Mouse (Mus musculus): ENCODE measurements around the gene H2-T23.

H2-T23 gene

GRCm38 (mm10) chr17:36001121-36001897, 31.3 kb downstream of the H2-T23 start:
- ChIA-PET POLR2A (interaction anchor here in 3 of 4 experiments (0.6 to 5.1 kb wide), 7 partner anchors 15 to 501 kb away, joined by 3 to 29 read pairs (median 6); partner anchors contain the start of gene H2-T24 (in 2 of the 3)), CTCF (interaction anchor here in 1 of 4 experiments (0.7 to 1.1 kb wide), 3 partner anchors 15 to 113 kb away, joined by 3 to 4 read pairs (median 4); no protein-coding TSS in a partner anchor)

GRCm38 (mm10) chr17:36000349-36000748, 32.3 kb downstream of the H2-T23 start:
- ChIA-PET CTCF (interaction anchor here in 2 of 4 experiments (0.7 to 1.1 kb wide), 4 partner anchors 12 to 110 kb away, joined by 3 to 7 read pairs (median 4); no protein-coding TSS in a partner anchor), POLR2A (interaction anchor here in 2 of 4 experiments (0.7 to 1.9 kb wide), 5 partner anchors 20 to 85 kb away, joined by 3 to 8 read pairs (median 3); partner anchors contain the start of gene H2-T24 (in 2 of the 2))

- POLR2A ChIA-PET = interaction anchor here in 1 of 4 experiments (3.3 kb wide), 1 partner anchor 61 kb away, joined by 15 read pairs; no protein-coding TSS in a partner anchor
- CTCF ChIA-PET = interaction anchor here in 2 of 4 experiments (0.6 to 4.1 kb wide), 2 partner anchors 61 to 278 kb away, joined by 5 to 43 read pairs; no protein-coding TSS in a partner anchor
Measured at GRCm38 (mm10) chr17:35999356-35999755, 33.3 kb downstream of the H2-T23 start.

- ChIA-PET CTCF (interaction anchor here in 2 of 4 experiments (0.6 to 4.1 kb wide), 3 partner anchors 62 to 278 kb away, joined by 5 to 43 read pairs (median 15); no protein-coding TSS in a partner anchor), POLR2A (interaction anchor here in 1 of 4 experiments (3.3 kb wide), 1 partner anchor 60 kb away, joined by 15 read pairs; no protein-coding TSS in a partner anchor)
Measured at GRCm38 (mm10) chr17:35998545-35999305, 33.9 kb downstream of the H2-T23 start.

GRCm38 (mm10) chr17:35997713-35998510, 34.7 kb downstream of the H2-T23 start:
- POLR2A ChIA-PET = interaction anchor here in 3 of 4 experiments (0.6 to 3.3 kb wide), 14 partner anchors 11 to 250 kb away, joined by 3 to 15 read pairs (median 4); partner anchors contain the start of gene H2-T24 (in 1 of the 3)
- CTCF ChIA-PET = interaction anchor here (0.6 to 4.1 kb wide), 27 partner anchors 23 to 1003 kb away, joined by 3 to 43 read pairs (median 4); partner anchors contain the start of genes H2-T23 (in 1 of the 4), H2-T24 (in 1 of the 4), Ier3 (in 1 of the 4) and Zfp57 (in 1 of the 4)

- ChIA-PET CTCF (interaction anchor here (0.5 to 4.1 kb wide), 55 partner anchors 8 to 1031 kb away, joined by 3 to 43 read pairs (median 4); partner anchors contain the start of genes H2-T24 (in 2 of the 4), H2-T23 (in 1 of the 4), Ier3 (in 1 of the 4) and Mrps18b (in 1 of the 4)), POLR2A (interaction anchor here in 3 of 4 experiments (0.6 to 3.3 kb wide), 18 partner anchors 17 to 790 kb away, joined by 3 to 15 read pairs (median 4); partner anchors contain the start of genes Gnl1 (in 1 of the 3), H2-T24 (in 1 of the 3), Prr3 (in 1 of the 3) and Trim39 (in 1 of the 3))
Measured at GRCm38 (mm10) chr17:35996949-35997348, 35.7 kb downstream of the H2-T23 start.

GRCm38 (mm10) chr17:35994879-35995240, 37.8 kb downstream of the H2-T23 start:
- POLR2A ChIA-PET = interaction anchor here (0.8 to 5.3 kb wide), 26 partner anchors 9 to 273 kb away, joined by 3 to 60 read pairs (median 5); partner anchors contain the start of genes Gnl1 (in 2 of the 4), Prr3 (in 2 of the 4), Abcf1 (in 1 of the 4) and H2-T24 (in 1 of the 4)
- CTCF ChIA-PET = interaction anchor here (0.6 to 4.6 kb wide), 21 partner anchors 8 to 362 kb away, joined by 3 to 67 read pairs (median 7); partner anchors contain the start of genes Dhx16 (in 1 of the 4), Flot1 (in 1 of the 4), Gnl1 (in 1 of the 4) and H2-T24 (in 1 of the 4)

GRCm38 (mm10) chr17:35994175-35994878, 38.3 kb downstream of the H2-T23 start:
- ChIA-PET POLR2A (interaction anchor here (0.6 to 5.3 kb wide), 60 partner anchors 8 to 410 kb away, joined by 3 to 60 read pairs (median 4); partner anchors contain the start of genes Gnl1 (in 3 of the 4), Prr3 (in 3 of the 4), Abcf1 (in 2 of the 4) and Ier3 (in 2 of the 4)), CTCF (interaction anchor here (0.6 to 4.6 kb wide), 88 partner anchors 8 to 410 kb away, joined by 3 to 67 read pairs (median 4); partner anchors contain the start of genes Gnl1 (in 3 of the 4), Prr3 (in 3 of the 4), Flot1 (in 2 of the 4) and H2-T24 (in 2 of the 4))

- ChIA-PET POLR2A (interaction anchor here (0.6 to 5.3 kb wide), 58 partner anchors 9 to 1010 kb away, joined by 3 to 60 read pairs (median 4); partner anchors contain the start of genes Gnl1 (in 3 of the 4), Prr3 (in 3 of the 4), Abcf1 (in 2 of the 4) and Ier3 (in 2 of the 4)), CTCF (interaction anchor here (0.6 to 4.6 kb wide), 85 partner anchors 8 to 409 kb away, joined by 3 to 67 read pairs (median 4); partner anchors contain the start of genes Gnl1 (in 3 of the 4), Prr3 (in 3 of the 4), H2-T24 (in 2 of the 4) and Abcf1 (in 1 of the 4))
Measured at GRCm38 (mm10) chr17:35993675-35994074, 39.0 kb downstream of the H2-T23 start.

- CTCF ChIA-PET = interaction anchor here (0.5 to 4.6 kb wide), 19 partner anchors 10 to 252 kb away, joined by 3 to 62 read pairs (median 4); partner anchors contain the start of genes Gnl1 (in 2 of the 4), Abcf1 (in 1 of the 4) and Prr3 (in 1 of the 4)
- POLR2A ChIA-PET = interaction anchor here (0.5 to 5.3 kb wide), 42 partner anchors 9 to 171 kb away, joined by 3 to 60 read pairs (median 5); partner anchors contain the start of genes Abcf1 (in 2 of the 4), Gnl1 (in 2 of the 4), Mrps18b (in 2 of the 4) and Ppp1r10 (in 2 of the 4)
Measured at GRCm38 (mm10) chr17:35991781-35992180, 40.9 kb downstream of the H2-T23 start.

- CTCF ChIA-PET = interaction anchor here (0.6 to 6.1 kb wide), 15 partner anchors 10 to 1903 kb away, joined by 3 to 46 read pairs (median 4); no protein-coding TSS in a partner anchor
- POLR2A ChIA-PET = interaction anchor here (0.8 to 7.7 kb wide), 30 partner anchors 10 to 160 kb away, joined by 3 to 56 read pairs (median 5); partner anchors contain the start of genes Abcf1 (in 2 of the 4), Flot1 (in 2 of the 4), Mrps18b (in 2 of the 4) and Ppp1r10 (in 2 of the 4)
Measured at GRCm38 (mm10) chr17:35981776-35982175, 50.9 kb downstream of the H2-T23 start.

- CTCF ChIA-PET = interaction anchor here in 3 of 4 experiments (0.9 to 6.1 kb wide), 7 partner anchors 13 to 80 kb away, joined by 3 to 46 read pairs (median 4); partner anchors contain the start of gene Mrps18b (in 1 of the 3)
- POLR2A ChIA-PET = interaction anchor here (0.6 to 7.7 kb wide), 36 partner anchors 9 to 313 kb away, joined by 3 to 56 read pairs (median 5); partner anchors contain the start of genes Abcf1 (in 3 of the 4), Ier3 (in 2 of the 4), Mdc1 (in 2 of the 4) and Mrps18b (in 1 of the 4)
Measured at GRCm38 (mm10) chr17:35980363-35980754, 52.3 kb downstream of the H2-T23 start.

Measured in embryonic stem cell, embryonic (primary cell).